16 mouse cellular contexts compared by ENCODE assay signal in the genomic region with DNA sequence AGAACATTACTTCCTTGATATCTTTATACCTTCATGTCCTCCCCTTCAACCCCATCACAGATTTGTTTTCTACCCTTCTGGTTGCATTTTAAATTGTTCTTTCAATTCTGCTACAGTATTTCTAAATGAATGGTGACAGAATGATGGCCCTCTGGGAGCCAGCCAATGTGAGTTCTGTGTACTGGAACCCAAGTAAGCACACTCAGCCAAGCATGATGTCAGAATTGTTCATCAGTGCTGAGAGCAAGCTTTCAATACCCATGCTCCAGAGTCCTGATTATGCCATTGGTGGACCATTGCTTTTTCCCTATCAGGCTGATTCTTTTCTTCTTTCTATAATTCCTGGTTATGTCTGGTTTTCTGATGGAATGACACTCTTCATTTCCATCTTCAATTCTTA.
A peak's percentile ranks its signal among the peaks of the same experiment; 100 is the strongest.
DNase-seq lines count a peak whose midpoint lies in the region; ATAC-seq and TF ChIP-seq lines count a peak whose summit lies in the region.
"Had no signal": no experiment of that assay in that cellular context is flagged by ENCODE, and none has a peak within 500 bp of the region (broad histone marks: within the 10 kb centered on the region; RNA-seq: fewer than 3 reads in every experiment).

No protein-coding gene starts in this region.

- no peak for TF ChIP-seq CTCF in hindbrain, postnatal 0 days (IDR thresholded peaks at IDR 0.05; ENCODE audit: low read depth)

- H3K27me3 ChIP-seq in hindbrain, postnatal 0 days (ENCODE audit: insufficient read depth, low read length): no peaks in the 10 kb centered on the region
- no peaks in the 10 kb centered on the region for H3K27me3 ChIP-seq in hindbrain, embryonic 12.5 days
- H3K27me3 ChIP-seq: embryonic facial prominence, embryonic 15.5 days; limb, embryonic 15.5 days; lung, embryonic 15.5 days had no signal

- no peak overlapping the region for H3K4me2 ChIP-seq in hindbrain, postnatal 0 days (ENCODE audit: low read depth, low read length)
- H3K4me2 ChIP-seq in hindbrain, embryonic 12.5 days (replicated peaks): no peak overlapping the region
- H3K4me2 ChIP-seq: embryonic facial prominence, embryonic 15.5 days; heart, embryonic 11.5 days; limb, embryonic 15.5 days; lung, embryonic 15.5 days; midbrain, embryonic 11.5 days had no signal

- no peak overlapping the region for H3K4me3 ChIP-seq in hindbrain, postnatal 0 days (ENCODE audit: low read length)
- no peak overlapping the region for H3K4me3 ChIP-seq in hindbrain, embryonic 12.5 days
- H3K4me3 ChIP-seq: embryonic facial prominence, embryonic 15.5 days; limb, embryonic 15.5 days; lung, embryonic 15.5 days had no signal

- no peaks in the 10 kb centered on the region for H3K36me3 ChIP-seq in hindbrain, postnatal 0 days (ENCODE audit: insufficient read depth, low read length)
- H3K36me3 ChIP-seq in hindbrain, embryonic 12.5 days: no peaks in the 10 kb centered on the region
- H3K36me3 ChIP-seq: embryonic facial prominence, embryonic 15.5 days; limb, embryonic 15.5 days; lung, embryonic 15.5 days had no signal

- H3K4me1 ChIP-seq in hindbrain, postnatal 0 days (ENCODE audit: insufficient read depth, low read length): no peaks in the 10 kb centered on the region
- H3K4me1 ChIP-seq in hindbrain, embryonic 12.5 days: no peaks in the 10 kb centered on the region
- H3K4me1 ChIP-seq: embryonic facial prominence, embryonic 15.5 days; limb, embryonic 15.5 days; lung, embryonic 15.5 days had no signal

- no peak overlapping the region for H3K27ac ChIP-seq in hindbrain, postnatal 0 days
- no peak overlapping the region for H3K27ac ChIP-seq in hindbrain, embryonic 12.5 days
- H3K27ac ChIP-seq: embryonic facial prominence, embryonic 15.5 days; limb, embryonic 15.5 days; lung, embryonic 15.5 days had no signal

- no peak overlapping the region for H3K9ac ChIP-seq in hindbrain, postnatal 0 days (replicated peaks; ENCODE audit: low read length)
- no peak overlapping the region for H3K9ac ChIP-seq in hindbrain, embryonic 12.5 days
- H3K9ac ChIP-seq: embryonic facial prominence, embryonic 15.5 days; limb, embryonic 15.5 days; lung, embryonic 15.5 days had no signal

- DNase-seq in adrenal gland, adult (ENCODE audit: inconsistent age in 2 of 2, low spot score in 1 of 2): peak; percentile 12 to 46
- DNase-seq in adrenal gland, postnatal 4 days (ENCODE audit: low spot score in 2 of 2): no peak
- DNase-seq in hindbrain, postnatal 0 days (ENCODE audit: low spot score): peak; percentile 42
- peak; percentile 26 to 28 for DNase-seq in right cerebral cortex, postnatal 10 days (ENCODE audit: low spot score in 2 of 2)
- DNase-seq in right cerebral cortex, postnatal 36 days (ENCODE audit: low spot score in 2 of 2): no peak
- peak; percentile 7 for DNase-seq in retina, postnatal 1 day
- no peak for DNase-seq in testis, postnatal 14 days (ENCODE audit: low spot score)
- DNase-seq: cerebellum, adult 9-11 months; thymus, adult 2 months had no signal

- no peak; the same call in 1 of the 2 replicates for ATAC-seq in hindbrain, postnatal 0 days
- ATAC-seq in hindbrain, embryonic 12.5 days (ENCODE audit: low FRiP score): no peak
- ATAC-seq: intestine, postnatal 0 days had no signal

- no peaks in the 10 kb centered on the region for H3K9me3 ChIP-seq in hindbrain, postnatal 0 days (ENCODE audit: low read length)
- no peaks in the 10 kb centered on the region for H3K9me3 ChIP-seq in hindbrain, embryonic 12.5 days (replicated peaks)
- H3K9me3 ChIP-seq: embryonic facial prominence, embryonic 15.5 days; limb, embryonic 15.5 days; lung, embryonic 15.5 days had no signal

Comparison
In these comparisons a context has a peak if more than half of its experiments do, and no peak if none do; other contexts are left out.
1. DNase-seq: peak in adrenal gland, adult (2 of 2), hindbrain, postnatal 0 days (single experiment), right cerebral cortex, postnatal 10 days (2 of 2) and retina, postnatal 1 day (single experiment); none in adrenal gland, postnatal 4 days (0 of 2), right cerebral cortex, postnatal 36 days (0 of 2) and testis, postnatal 14 days (single experiment).